26 mouse cellular contexts compared by ENCODE assay signal in genomic region chr16:90210717-90211116, GRCm38 (mm10). TPM values are rescaled to one million over a fixed set of nuclear protein-coding genes. Genes with fewer than 3 reads are reported as not detected.
DNase-seq lines count a peak whose midpoint lies in the region; ATAC-seq lines count a peak whose summit lies in the region.
"Had no signal": no experiment of that assay in that cellular context is flagged by ENCODE, and none has a peak within 500 bp of the region (broad histone marks: within the 10 kb centered on the region; RNA-seq: fewer than 3 reads in every experiment).

No protein-coding gene starts in this region.

- no peak overlapping the region for H3K4me3 ChIP-seq in intestine, embryonic 16.5 days (ENCODE audit: low read length)
- no peak overlapping the region for H3K4me3 ChIP-seq in intestine, embryonic 15.5 days (replicated peaks)
- H3K4me3 ChIP-seq: embryonic facial prominence, embryonic 15.5 days; forebrain, embryonic 13.5 days; limb, embryonic 10.5 days; limb, embryonic 15.5 days; midbrain, embryonic 10.5 days; midbrain, embryonic 15.5 days; neural tube, embryonic 15.5 days had no signal

- 74% methylated on average over 10 of the region's 10 CpGs for WGBS in intestine, embryonic 16.5 days
- WGBS in intestine, embryonic 15.5 days: 75% methylated on average over 10 of the region's 10 CpGs

- H3K27ac ChIP-seq in intestine, embryonic 16.5 days (ENCODE audit: low read length): no peak overlapping the region
- no peak overlapping the region for H3K27ac ChIP-seq in intestine, embryonic 15.5 days
- H3K27ac ChIP-seq: embryonic facial prominence, embryonic 15.5 days; forebrain, embryonic 13.5 days; hindbrain, embryonic 14.5 days; limb, embryonic 10.5 days; limb, embryonic 15.5 days; midbrain, embryonic 10.5 days; midbrain, embryonic 15.5 days; neural tube, embryonic 15.5 days; stomach, postnatal 0 days had no signal

- no peaks in the 10 kb centered on the region for H3K36me3 ChIP-seq in intestine, embryonic 16.5 days (ENCODE audit: control insufficient read depth, insufficient read depth, low read length)
- no peaks in the 10 kb centered on the region for H3K36me3 ChIP-seq in intestine, embryonic 15.5 days
- H3K36me3 ChIP-seq: embryonic facial prominence, embryonic 15.5 days; limb, embryonic 10.5 days; limb, embryonic 15.5 days; midbrain, embryonic 10.5 days; midbrain, embryonic 15.5 days; neural tube, embryonic 15.5 days had no signal

- H3K4me2 ChIP-seq in intestine, embryonic 16.5 days (ENCODE audit: low read depth, low read length): no peak overlapping the region
- H3K4me2 ChIP-seq in intestine, embryonic 15.5 days (replicated peaks): no peak overlapping the region
- H3K4me2 ChIP-seq: embryonic facial prominence, embryonic 15.5 days; forebrain, embryonic 13.5 days; hindbrain, embryonic 14.5 days; limb, embryonic 15.5 days; midbrain, embryonic 15.5 days; neural tube, embryonic 15.5 days had no signal

- 0 out of 2 replicates have a peak, but pooled peaks cover 3% of the 10 kb centered on the region for H3K4me1 ChIP-seq in intestine, embryonic 16.5 days (ENCODE audit: control insufficient read depth, insufficient read depth, low read length)
- 0 out of 2 replicates have a peak, but pooled peaks cover 7% of the 10 kb centered on the region for H3K4me1 ChIP-seq in intestine, embryonic 15.5 days (replicated peaks)
- H3K4me1 ChIP-seq: embryonic facial prominence, embryonic 15.5 days; forebrain, embryonic 13.5 days; limb, embryonic 10.5 days; midbrain, embryonic 10.5 days; midbrain, embryonic 15.5 days; neural tube, embryonic 15.5 days had no signal

- DNase-seq in NIH3T3 (ENCODE audit: low read depth): peak; percentile 14
- peak; percentile 80 for DNase-seq in fat pad, adult 2 months (ENCODE audit: extremely low read depth, low read depth, low spot score)
- peak; percentile 28 for DNase-seq in lung, postnatal 14 days
- no peak for DNase-seq in cerebellum, adult 9-11 months
- no peak for DNase-seq in kidney, adult 9 months
- DNase-seq: adrenal gland, postnatal 10 days; B cell, adult 2 months; cerebellum, adult 8-10 months; gastrocnemius, postnatal 10 days; heart, postnatal 36 days; kidney, adult 18-20 months; kidney, postnatal 4 days; right cerebral cortex, postnatal 25 days; thymus, adult 2 months; thymus, postnatal 36 days had no signal

- no peaks in the 10 kb centered on the region for H3K9me3 ChIP-seq in intestine, embryonic 16.5 days (ENCODE audit: control insufficient read depth, low read length)
- H3K9me3 ChIP-seq in intestine, embryonic 15.5 days: no peaks in the 10 kb centered on the region
- H3K9me3 ChIP-seq: embryonic facial prominence, embryonic 15.5 days; forebrain, embryonic 13.5 days; limb, embryonic 10.5 days; limb, embryonic 15.5 days; midbrain, embryonic 10.5 days; midbrain, embryonic 15.5 days; neural tube, embryonic 15.5 days had no signal

- H3K27me3 ChIP-seq in intestine, embryonic 16.5 days (replicated peaks; ENCODE audit: control insufficient read depth, insufficient read depth, low read length): no peaks in the 10 kb centered on the region
- H3K27me3 ChIP-seq in intestine, embryonic 15.5 days (replicated peaks): no peaks in the 10 kb centered on the region
- H3K27me3 ChIP-seq: embryonic facial prominence, embryonic 15.5 days; forebrain, embryonic 13.5 days; limb, embryonic 15.5 days; midbrain, embryonic 15.5 days; neural tube, embryonic 15.5 days had no signal

- H3K9ac ChIP-seq in intestine, embryonic 16.5 days (ENCODE audit: low read depth, low read length): no peak overlapping the region
- H3K9ac ChIP-seq in intestine, embryonic 15.5 days: no peak overlapping the region
- H3K9ac ChIP-seq: embryonic facial prominence, embryonic 15.5 days; forebrain, embryonic 13.5 days; hindbrain, embryonic 14.5 days; limb, embryonic 15.5 days; midbrain, embryonic 15.5 days; neural tube, embryonic 15.5 days had no signal

- ATAC-seq in intestine, embryonic 16.5 days: 0 out of 2 replicates have a peak, but pooled peaks have one; percentile 12
- no peak for ATAC-seq in intestine, embryonic 15.5 days
- ATAC-seq: forebrain, embryonic 13.5 days; midbrain, embryonic 15.5 days had no signal

RNA-seq across cellular contexts. Expression of gene Sod1, which starts 9.8 kb away (rescaled TPM):
- 1,142 and 1,262 TPM in 2 replicates for polyA plus RNA-seq in intestine, embryonic 16.5 days (2015; fragmentation: Nextera tagmentation; extraction: Ambion mirVana)
- polyA plus RNA-seq in intestine, embryonic 15.5 days (2015; fragmentation: Nextera tagmentation; extraction: Ambion mirVana): 1,265 and 1,398 TPM in 2 replicates

Comparison
In these comparisons a context has a peak if more than half of its experiments do, and no peak if none do; other contexts are left out.
1. DNase-seq: peak in NIH3T3 (single experiment), fat pad, adult 2 months (single experiment) and lung, postnatal 14 days (single experiment); none in cerebellum, adult 9-11 months (single experiment) and kidney, adult 9 months (single experiment).